11 mouse cellular contexts compared by ENCODE assay signal in the genomic region with DNA sequence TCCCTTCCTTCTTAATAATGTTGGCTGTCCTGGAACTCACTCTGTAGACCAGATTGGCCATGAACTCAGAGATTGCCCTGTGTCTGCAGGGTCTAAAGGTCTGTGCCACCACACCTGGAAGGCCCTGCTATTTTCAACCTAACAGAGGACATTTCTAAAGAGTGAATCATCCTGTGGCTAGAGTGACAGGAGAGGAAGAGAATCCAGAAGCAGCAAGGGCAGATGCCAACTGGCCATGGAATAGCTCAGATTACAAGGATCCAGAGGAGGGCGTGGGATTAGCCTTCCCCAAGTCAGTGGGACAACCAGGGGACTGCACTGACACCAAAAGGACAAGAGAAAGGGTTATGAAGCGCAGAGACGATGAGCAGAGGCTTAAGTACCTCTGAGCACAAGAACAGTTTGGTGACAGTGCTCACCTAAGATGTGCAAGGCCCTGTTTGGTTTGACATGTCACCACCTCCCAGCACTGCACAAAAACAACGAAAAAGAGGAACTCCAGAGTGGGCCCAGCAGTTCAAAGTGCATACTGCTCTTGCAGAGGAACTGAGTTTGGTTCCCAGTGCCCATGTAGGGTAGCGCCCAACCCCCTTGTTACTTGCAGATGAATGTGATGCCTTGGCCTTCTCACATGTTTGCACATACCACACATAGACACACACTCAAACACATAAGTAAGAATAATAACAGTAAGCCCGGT. TPM values are rescaled to one million over a fixed set of nuclear protein-coding genes. Genes with fewer than 3 reads are reported as not detected.
DNase-seq lines count a peak whose midpoint lies in the region; ATAC-seq and TF ChIP-seq lines count a peak whose summit lies in the region.
"Had no signal": no experiment of that assay in that cellular context is flagged by ENCODE, and none has a peak within 500 bp of the region (broad histone marks: within the 10 kb centered on the region; RNA-seq: fewer than 3 reads in every experiment).

No protein-coding gene starts in this region.

- TF ChIP-seq POLR2A in CH12.LX (IDR thresholded peaks at IDR 0.05; ENCODE audit: low read depth, low read length): no peak
- no peak for TF ChIP-seq POLR2A in liver, adult 2 months (IDR thresholded peaks at IDR 0.05; ENCODE audit: extremely low read depth, insufficient read depth, low read length)

- dilution Hi-C loops in CH12.LX (cut with MboI; ENCODE audit: extremely low pct_ligation_motif_present, extremely low pct_unique_long_range_greater_than_20kb, low sequenced_read_pairs): no loop called here

- H3K27ac ChIP-seq in CH12.LX (ENCODE audit: insufficient read depth, low read depth): peak overlapping the region; percentile 13; the same call in 1 of the 2 replicates
- H3K27ac ChIP-seq in liver, adult 2 months (replicated peaks; ENCODE audit: insufficient read depth, low read depth, low read length): peak overlapping the region; percentile 15
- H3K27ac ChIP-seq in forebrain, postnatal 0 days (ENCODE audit: low read depth, low read length): no peak overlapping the region
- H3K27ac ChIP-seq: stomach, embryonic 15.5 days had no signal

- peaks cover 13% of the 10 kb centered on the region for H3K79me2 ChIP-seq in CH12.LX (replicated peaks; ENCODE audit: control insufficient read depth, extremely low read depth, insufficient read depth, poor library complexity, severe bottlenecking)
- H3K79me2 ChIP-seq in liver, adult 2 months (ENCODE audit: control insufficient read depth, insufficient read depth, low read length): no peaks in the 10 kb centered on the region

- H3K9ac ChIP-seq in CH12.LX (ENCODE audit: insufficient read depth, low read depth): no peak overlapping the region
- no peak overlapping the region for H3K9ac ChIP-seq in liver, adult 2 months (ENCODE audit: low read depth, low read length)
- H3K9ac ChIP-seq in forebrain, postnatal 0 days: no peak overlapping the region
- H3K9ac ChIP-seq: stomach, embryonic 15.5 days had no signal

- H3K27me3 ChIP-seq in CH12.LX (replicated peaks): no peaks in the 10 kb centered on the region
- no peaks in the 10 kb centered on the region for H3K27me3 ChIP-seq in liver, adult 2 months (ENCODE audit: control insufficient read depth, insufficient read depth, low read length)
- H3K27me3 ChIP-seq in forebrain, postnatal 0 days (ENCODE audit: insufficient read depth, low read length): no peaks in the 10 kb centered on the region
- H3K27me3 ChIP-seq: stomach, embryonic 15.5 days had no signal

- no peak overlapping the region for H3K4me3 ChIP-seq in CH12.LX (replicated peaks in 1 of 3; ENCODE audit: low read depth in 2 of 3, low read length in 2 of 3, poor library complexity in 1 of 3)
- no peak overlapping the region for H3K4me3 ChIP-seq in liver, adult 2 months (ENCODE audit: insufficient read depth, low read depth, low read length)
- H3K4me3 ChIP-seq in forebrain, postnatal 0 days (ENCODE audit: low read depth, low read length): no peak overlapping the region
- H3K4me3 ChIP-seq: stomach, embryonic 15.5 days had no signal

- in situ Hi-C loops in CH12.LX (cut with MboI; ENCODE audit: low pct_ligation_motif_present, low pct_unique_long_range_greater_than_20kb, low sequenced_read_pairs): no loop called here

- H3K9me3 ChIP-seq in CH12.LX (replicated peaks; ENCODE audit: low read length): peaks cover 8% of the 10 kb centered on the region
- H3K9me3 ChIP-seq in forebrain, postnatal 0 days (ENCODE audit: low read length): no peaks in the 10 kb centered on the region
- H3K9me3 ChIP-seq: stomach, embryonic 15.5 days had no signal

- H3K4me1 ChIP-seq in CH12.LX (ENCODE audit: control insufficient read depth in 1 of 2, insufficient read depth in 2 of 2): peaks cover 6 to 35% of the 10 kb centered on the region in 2 experiments
- peaks cover 17% of the 10 kb centered on the region for H3K4me1 ChIP-seq in liver, adult 2 months (ENCODE audit: control insufficient read depth, insufficient read depth, low read length)
- no peaks in the 10 kb centered on the region for H3K4me1 ChIP-seq in forebrain, postnatal 0 days (ENCODE audit: insufficient read depth)

- DNase-seq in 3T3-L1 (ENCODE audit: low read depth, low spot score): peak; percentile 79
- peak; percentile 64 for DNase-seq in CH12.LX (ENCODE audit: extremely low read depth)
- DNase-seq in liver, adult 2 months (ENCODE audit: extremely low read depth, low read depth, low spot score): peak; percentile 65
- DNase-seq in lung, postnatal 4 days: peak; percentile 36 to 45
- DNase-seq in T-cell, adult 2 months (ENCODE audit: low spot score): no peak
- no peak for DNase-seq in thymus, postnatal 25 days
- DNase-seq in forebrain, postnatal 0 days: no peak
- no peak for DNase-seq in right cerebral cortex, postnatal 14 days
- DNase-seq: kidney, adult 18-20 months; layer of hippocampus, adult 9-11 months had no signal

- TF ChIP-seq RAD21 in CH12.LX (IDR thresholded peaks at IDR 0.05; ENCODE audit: low read depth, low read length): no peak

- no peak overlapping the region for H3K4me2 ChIP-seq in CH12.LX (ENCODE audit: insufficient read depth, low read depth, poor library complexity, severe bottlenecking)
- H3K4me2 ChIP-seq in forebrain, postnatal 0 days (ENCODE audit: low read depth): no peak overlapping the region
- H3K4me2 ChIP-seq: stomach, embryonic 15.5 days had no signal

- no peak for TF ChIP-seq CTCF in CH12.LX (conservative IDR thresholded peaks at IDR 0.05 in 1 of 2, IDR thresholded peaks at IDR 0.05 in 1 of 2; ENCODE audit: low read depth in 2 of 2, low read length in 2 of 2)
- no peak for TF ChIP-seq CTCF in liver, adult 2 months (IDR thresholded peaks at IDR 0.05; ENCODE audit: low read depth, low read length)
- no peak for TF ChIP-seq CTCF in forebrain, postnatal 0 days (IDR thresholded peaks at IDR 0.05; ENCODE audit: low read depth)

- ATAC-seq in forebrain, postnatal 0 days: no peak

- no peaks in the 10 kb centered on the region for H3K36me3 ChIP-seq in CH12.LX (replicated peaks in 1 of 2; ENCODE audit: control insufficient read depth in 1 of 2, insufficient read depth in 1 of 2, low read length in 1 of 2)
- H3K36me3 ChIP-seq in liver, adult 2 months (ENCODE audit: control insufficient read depth, insufficient read depth, low read length): no peaks in the 10 kb centered on the region
- H3K36me3 ChIP-seq in forebrain, postnatal 0 days (ENCODE audit: insufficient read depth): no peaks in the 10 kb centered on the region
- H3K36me3 ChIP-seq: stomach, embryonic 15.5 days had no signal

- 75% methylated on average over 6 of the region's 6 CpGs for WGBS in liver, adult 2 months
- 81% methylated on average over 6 of the region's 6 CpGs for WGBS in forebrain, postnatal 0 days

- peak; percentile 20; the same call in 1 of the 2 replicates for TF ChIP-seq EP300 in CH12.LX (IDR thresholded peaks at IDR 0.05; ENCODE audit: low read length)

TF ChIP-seq in CH12.LX, 34 proteins besides CTCF, POLR2A, EP300 and RAD21:
- TF ChIP-seq IRF4 (IDR thresholded peaks at IDR 0.05; ENCODE audit: low read depth, low read length): peak; percentile 12; the same call in 1 of the 2 replicates
- no peak for TF ChIP-seq MAFK (IDR thresholded peaks at IDR 0.05; ENCODE audit: insufficient replicate concordance, low read length)
- TF ChIP-seq ZC3H11A (IDR thresholded peaks at IDR 0.05; ENCODE audit: low read depth, low read length): no peak
- no peak for TF ChIP-seq KAT2A (IDR thresholded peaks at IDR 0.05; ENCODE audit: insufficient replicate concordance, low read length)
- TF ChIP-seq ELF1 (IDR thresholded peaks at IDR 0.05; ENCODE audit: low read depth, low read length): 0 out of 2 replicates have a peak, but pooled peaks have one; percentile 29
- TF ChIP-seq MXI1 (IDR thresholded peaks at IDR 0.05; ENCODE audit: low read depth, low read length): no peak
- no peak for TF ChIP-seq GABPA (IDR thresholded peaks at IDR 0.05; ENCODE audit: insufficient replicate concordance, low read depth, low read length)
- no peak for TF ChIP-seq PAX5 (IDR thresholded peaks at IDR 0.05; ENCODE audit: low read length)
- TF ChIP-seq NELFE (IDR thresholded peaks at IDR 0.05; ENCODE audit: low read depth, low read length): no peak
- TF ChIP-seq ZNF384 (IDR thresholded peaks at IDR 0.05; ENCODE audit: low read depth, low read length): no peak
- TF ChIP-seq SIN3A (IDR thresholded peaks at IDR 0.05; ENCODE audit: low read length): no peak
- TF ChIP-seq E2F4 (IDR thresholded peaks at IDR 0.05; ENCODE audit: insufficient replicate concordance, low read depth, low read length): no peak
- no peak; the same call in 1 of the 2 replicates for TF ChIP-seq HCFC1 (IDR thresholded peaks at IDR 0.05; ENCODE audit: low read depth, low read length)
- no peak for TF ChIP-seq TBP (conservative IDR thresholded peaks at IDR 0.05; ENCODE audit: low read depth, low read length)
- TF ChIP-seq JUND (conservative IDR thresholded peaks at IDR 0.05; ENCODE audit: low read depth, low read length): no peak
- TF ChIP-seq BHLHE40 (IDR thresholded peaks at IDR 0.05; ENCODE audit: low read depth, low read length): no peak

RNA-seq across cellular contexts. Expression of a gene that starts 3.7 kb away (rescaled TPM):
- total RNA-seq in CH12.LX (2012; rRNA removed) (24.0 and 26.4 TPM in 2 replicates), CH12.LX (2014; rRNA removed) (46.3 and 48.1 TPM in 2 replicates)
- polyA plus RNA-seq in CH12.LX (2012; ENCODE audit: insufficient read length, low read depth): 32.9 and 35.2 TPM in 2 replicates
- total RNA-seq in liver, adult 2 months (2014; rRNA removed): 1.1 TPM in 2 replicates
- polyA plus RNA-seq in liver, adult 2 months (2012; rRNA removed): 0.12 and 0.15 TPM in 2 replicates
- total RNA-seq in forebrain, postnatal 0 days (2014; rRNA removed): 8.9 and 10.6 TPM in 2 replicates
- 1.9 and 3.2 TPM in 2 replicates for polyA plus RNA-seq in forebrain, postnatal 0 days (2015; fragmentation: Nextera tagmentation; extraction: Ambion mirVana)

RNA-seq across cellular contexts. Expression of a gene that starts 4.7 kb away (rescaled TPM):
- 106 and 113 TPM in 2 replicates for total RNA-seq in CH12.LX (2012; rRNA removed)
- 152 and 173 TPM in 2 replicates for total RNA-seq in CH12.LX (2014; rRNA removed)
- polyA plus RNA-seq in CH12.LX (2012; ENCODE audit: insufficient read length, low read depth): 114 and 118 TPM in 2 replicates
- total RNA-seq in liver, adult 2 months (2014; rRNA removed): 10.4 and 12.1 TPM in 2 replicates
- polyA plus RNA-seq in liver, adult 2 months (2012; rRNA removed): 3.0 and 4.1 TPM in 2 replicates
- 11.2 and 12.0 TPM in 2 replicates for total RNA-seq in forebrain, postnatal 0 days (2014; rRNA removed)
- 9.6 TPM in 2 replicates for polyA plus RNA-seq in forebrain, postnatal 0 days (2015; fragmentation: Nextera tagmentation; extraction: Ambion mirVana)

RNA-seq across cellular contexts. Expression of a gene that starts 56.5 kb away (rescaled TPM):
- 34.4 and 36.6 TPM in 2 replicates for total RNA-seq in CH12.LX (2012; rRNA removed)
- total RNA-seq in CH12.LX (2014; rRNA removed): 70.2 and 76.1 TPM in 2 replicates
- polyA plus RNA-seq in CH12.LX (2012; ENCODE audit: insufficient read length, low read depth): 42.1 and 43.9 TPM in 2 replicates
- 20.5 and 21.6 TPM in 2 replicates for total RNA-seq in liver, adult 2 months (2014; rRNA removed)
- polyA plus RNA-seq in liver, adult 2 months (2012; rRNA removed): 5.0 and 5.3 TPM in 2 replicates
- total RNA-seq in forebrain, postnatal 0 days (2014; rRNA removed): 18.9 and 19.9 TPM in 2 replicates
- polyA plus RNA-seq in forebrain, postnatal 0 days (2015; fragmentation: Nextera tagmentation; extraction: Ambion mirVana): 23.7 and 25.6 TPM in 2 replicates

Comparison
In these comparisons a context has a peak if more than half of its experiments do, and no peak if none do; other contexts are left out.
1. DNase-seq: peak in 3T3-L1 (single experiment), CH12.LX (single experiment), liver, adult 2 months (single experiment) and lung, postnatal 4 days (2 of 2); none in T-cell, adult 2 months (single experiment), thymus, postnatal 25 days (single experiment), forebrain, postnatal 0 days (single experiment) and right cerebral cortex, postnatal 14 days (single experiment).